Mouse (Mus musculus) hindbrain, postnatal 0 days (tissue): ENCODE results near the gene Smg6. TPM values are rescaled to one million over a fixed set of nuclear protein-coding genes. Genes with fewer than 3 reads are reported as not detected.

Source experiments
- ATAC-seq: fragments of 200-750 bp; cut with Nextera tagmentation; 2 replicates; pipeline ENCODE4 v1.8.0; 2017; ENCODE audit warnings: mild to moderate bottlenecking, moderate TSS enrichment, moderate library complexity
- DNase-seq: peaks from one replicate; pipeline ENCODE4 v3.0.0-alpha.2; 2015; ENCODE audit warnings: low spot score
- H3K27ac ChIP-seq: fragments of 300-500 bp; sonication (generic); 2 replicates; pipeline ENCODE4 v1.5.1; 2014; ENCODE audit warnings: mild to moderate bottlenecking
- H3K27me3 ChIP-seq: fragments of 300-500 bp; sonication (generic); 2 replicates; pipeline ENCODE4 v1.6.1; 2014; ENCODE audit warnings: low read length, mixed read lengths; ENCODE audit not compliant: insufficient read depth
- H3K36me3 ChIP-seq: fragments of 300-500 bp; sonication (generic); 2 replicates; pipeline ENCODE4 v1.6.1; 2014; ENCODE audit warnings: low read length, mixed read lengths; ENCODE audit not compliant: insufficient read depth
- H3K4me1 ChIP-seq: fragments of 300-500 bp; sonication (generic); 2 replicates; pipeline ENCODE4 v1.6.1; 2014; ENCODE audit warnings: antibody characterized with exemption, low read length, mixed read lengths; ENCODE audit not compliant: insufficient read depth
- H3K4me2 ChIP-seq: fragments of 300-500 bp; sonication (generic); 2 replicates; pipeline ENCODE4 v1.6.1; 2014; ENCODE audit warnings: low read depth, mild to moderate bottlenecking, low read length, moderate library complexity, mixed read lengths
- H3K4me3 ChIP-seq: fragments of 300-500 bp; sonication (generic); 2 replicates; pipeline ENCODE4 v1.5.1; 2014; ENCODE audit warnings: low read length
- H3K9ac ChIP-seq: fragments of 300-500 bp; sonication (generic); replicated peaks from 2 replicates; pipeline ENCODE4 v1.6.1; 2014; ENCODE audit warnings: mild to moderate bottlenecking, low read length, moderate library complexity, mixed read lengths
- H3K9me3 ChIP-seq: fragments of 300-500 bp; sonication (generic); 2 replicates; pipeline ENCODE4 v1.6.1; 2016; ENCODE audit warnings: low read length, mixed read lengths
- CTCF ChIP-seq: IDR thresholded peaks from 2 replicates; pipeline ENCODE4 v1.5.1; 2016; ENCODE audit warnings: antibody characterized with exemption, control low read depth, low read depth
- WGBS: fragments of 180-500 bp; shearing (Covaris S2); extraction: QIAGEN DNeasy Blood & Tissue Kit; methylation state at CpG from one replicate; pipeline ENCODE4 v1.1.7; 2014; 5-methylcytosine and 5-hydroxymethylcytosine counted together
- polyA plus RNA-seq: library from polyadenylated mRNA; unstranded; fragments of >200 nt; fragmentation: Nextera tagmentation; extraction: Ambion mirVana; gene quantifications from 2 replicates; pipeline ENCODE4 v1.2.1, GENCODE M21; 2015
- total RNA-seq: library from RNA; depleted of rRNA; stranded (reverse); fragments of >200 nt; gene quantifications from 2 replicates; pipeline ENCODE4 v1.2.3, GENCODE M21; 2014

The Smg6 gene
- total and polyA plus RNA-seq, 2 experiments from 2014 or later = 10.0 to 27.8 TPM

DNA sequence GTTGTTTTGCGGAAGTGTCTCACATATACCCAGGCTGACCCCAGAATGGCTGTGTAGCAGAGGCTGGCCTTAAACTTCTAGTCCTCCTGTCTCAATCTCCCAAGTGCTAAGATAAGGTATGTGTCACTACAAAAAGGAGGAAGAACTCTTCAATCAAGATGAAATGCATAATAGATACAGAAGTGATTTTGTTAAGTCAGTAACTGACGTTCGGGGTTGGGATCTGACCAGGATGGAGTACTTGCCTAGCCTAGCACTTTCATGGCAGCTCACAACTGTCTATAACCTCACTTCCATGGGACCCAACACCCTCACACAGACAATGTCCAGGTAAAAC, 129.2 kb downstream of the Smg6 start:
- H3K4me3 ChIP-seq = no peak overlapping the region
- no peaks in the 10 kb centered on the region for H3K36me3 ChIP-seq
- no peak overlapping the region for H3K27ac ChIP-seq
- H3K9me3 ChIP-seq = no peaks in the 10 kb centered on the region
- H3K9ac ChIP-seq = no peak overlapping the region
- no peaks in the 10 kb centered on the region for H3K4me1 ChIP-seq
- DNase-seq = no peak
- no peak for TF ChIP-seq CTCF
- H3K27me3 ChIP-seq = no peaks in the 10 kb centered on the region
- no peak overlapping the region for H3K4me2 ChIP-seq
- WGBS = 87% methylated on average over 3 of the region's 3 CpGs
- no peak for ATAC-seq

DNA sequence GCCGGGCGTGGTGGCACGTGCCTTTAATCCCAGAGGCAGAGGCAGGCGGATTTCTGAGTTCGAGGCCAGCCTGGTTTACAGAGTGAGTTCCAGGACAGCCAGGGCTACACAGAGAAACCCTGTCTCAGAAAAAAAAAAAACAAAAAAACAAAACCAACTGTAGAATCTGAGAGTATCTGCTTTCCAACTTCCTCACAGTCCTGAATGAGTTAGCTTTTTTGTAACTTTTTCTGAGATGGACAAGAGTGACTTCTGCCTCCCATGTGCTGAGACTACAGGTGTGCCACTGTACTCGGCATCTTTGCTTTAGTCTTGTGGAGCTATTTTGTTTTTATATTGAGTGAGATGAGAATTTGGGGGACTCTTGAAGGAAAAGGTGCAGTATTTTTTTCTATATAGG, 137.0 kb downstream of the Smg6 start:
- no peak for TF ChIP-seq CTCF
- H3K9me3 ChIP-seq = no peaks in the 10 kb centered on the region
- DNase-seq (no peak), ATAC-seq (no peak)
- no peak overlapping the region for H3K4me3 ChIP-seq
- H3K4me1 ChIP-seq = no peaks in the 10 kb centered on the region
- no peak overlapping the region for H3K9ac ChIP-seq
- H3K36me3 ChIP-seq = no peaks in the 10 kb centered on the region
- no peak overlapping the region for H3K4me2 ChIP-seq
- 95% methylated on average over 6 of the region's 6 CpGs for WGBS
- no peak overlapping the region for H3K27ac ChIP-seq
- no peaks in the 10 kb centered on the region for H3K27me3 ChIP-seq

DNA sequence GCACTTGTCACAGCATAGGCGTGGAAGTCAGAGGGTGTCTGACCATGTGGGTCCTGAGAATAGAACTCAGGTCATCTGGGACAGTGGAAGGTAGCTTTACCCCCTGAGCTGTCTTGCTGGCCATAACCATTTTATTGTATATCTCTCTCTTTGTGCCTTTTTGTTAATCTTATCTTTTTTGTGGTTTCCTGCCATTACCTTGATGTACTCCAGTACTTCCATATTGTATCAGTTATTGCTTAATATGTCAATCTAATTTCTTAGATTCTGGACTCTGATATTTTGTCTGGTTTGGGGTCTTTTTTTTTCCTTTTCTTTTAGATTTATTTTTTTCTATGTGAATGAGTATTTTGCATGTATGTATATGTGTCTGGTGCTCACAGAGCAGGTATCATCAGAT, 138.6 kb downstream of the Smg6 start:
- H3K4me2 ChIP-seq = no peak overlapping the region
- no peaks in the 10 kb centered on the region for H3K4me1 ChIP-seq
- no peaks in the 10 kb centered on the region for H3K9me3 ChIP-seq
- no peak for TF ChIP-seq CTCF
- no peak overlapping the region for H3K9ac ChIP-seq
- WGBS = 100% methylated on average over 1 of the region's 1 CpGs
- H3K4me3 ChIP-seq = no peak overlapping the region
- no peak overlapping the region for H3K27ac ChIP-seq
- no peak for ATAC-seq
- DNase-seq = no peak
- no peaks in the 10 kb centered on the region for H3K27me3 ChIP-seq
- H3K36me3 ChIP-seq = no peaks in the 10 kb centered on the region

DNA sequence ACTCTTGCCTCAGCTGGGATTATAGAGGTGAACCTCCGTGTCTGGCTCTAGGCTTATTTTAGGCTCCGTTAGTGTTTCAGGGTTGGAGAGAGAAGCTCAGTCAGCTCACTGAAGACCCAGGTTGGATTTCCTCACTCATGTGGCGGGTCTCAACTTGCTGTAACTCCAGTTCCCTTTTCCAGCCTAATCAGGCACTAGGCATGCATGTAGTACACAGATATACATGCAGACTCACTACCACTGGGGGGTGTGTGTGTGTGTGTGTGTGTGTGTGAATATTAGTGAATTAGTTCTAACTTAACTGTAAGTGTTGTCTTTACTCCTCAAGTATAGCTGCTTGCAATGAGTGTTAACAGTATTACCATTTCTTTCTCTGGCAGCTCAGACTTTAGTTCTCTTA, 145.7 kb downstream of the Smg6 start:
- Histone ChIP-seq H3K4me3 (no peak overlapping the region), H3K4me2 (no peak overlapping the region), H3K9ac (no peak overlapping the region), H3K4me1 (no peaks in the 10 kb centered on the region), H3K27ac (no peak overlapping the region), H3K27me3 (no peaks in the 10 kb centered on the region), H3K36me3 (0 out of 2 replicates have a peak, but pooled peaks cover 3% of the 10 kb centered on the region), H3K9me3 (no peaks in the 10 kb centered on the region)
- DNase-seq (no peak), ATAC-seq (no peak)
- 86% methylated on average over 3 of the region's 3 CpGs for WGBS
- TF ChIP-seq CTCF = no peak

DNA sequence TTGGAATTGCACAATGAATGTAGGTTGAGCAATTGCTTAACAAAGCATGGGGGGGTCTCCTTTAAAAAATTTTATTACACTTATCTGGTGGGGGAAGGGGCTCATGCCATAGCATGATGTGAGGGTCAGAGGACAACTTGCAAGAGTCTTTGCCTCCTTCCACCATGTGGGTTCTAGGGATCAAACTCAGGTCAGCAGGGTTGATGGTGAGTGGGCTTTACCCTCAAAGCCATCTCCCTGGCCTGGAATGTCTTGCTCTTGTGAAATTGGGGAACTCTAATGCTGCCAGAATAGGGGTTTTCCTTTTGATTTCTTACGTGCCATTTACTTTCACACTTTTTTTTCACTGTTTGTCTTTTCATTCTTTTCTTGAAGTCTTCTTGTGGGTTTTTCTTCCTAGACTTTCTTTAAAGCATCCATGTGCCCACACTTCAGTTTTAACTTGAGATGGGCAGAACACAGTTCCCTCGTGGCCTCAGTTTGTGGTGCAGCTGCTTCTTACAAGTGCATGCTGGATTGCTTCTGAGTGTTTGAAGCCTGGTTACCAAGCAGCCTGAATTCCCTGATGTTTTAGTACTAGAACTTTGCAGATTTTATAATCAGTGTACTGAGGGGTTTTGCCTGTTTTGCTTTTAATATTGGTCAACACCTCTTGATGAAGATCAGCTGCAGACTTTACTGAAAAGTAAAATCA, 147.5 kb downstream of the Smg6 start:
- no peaks in the 10 kb centered on the region for H3K27me3 ChIP-seq
- no peaks in the 10 kb centered on the region for H3K9me3 ChIP-seq
- TF ChIP-seq CTCF = no peak
- no peak overlapping the region for H3K4me2 ChIP-seq
- 0 out of 2 replicates have a peak, but pooled peaks cover 1% of the 10 kb centered on the region for H3K4me1 ChIP-seq
- ATAC-seq (no peak), DNase-seq (no peak)
- H3K27ac ChIP-seq = no peak overlapping the region
- 0 out of 2 replicates have a peak, but pooled peaks cover 3% of the 10 kb centered on the region for H3K36me3 ChIP-seq
- no peak overlapping the region for H3K9ac ChIP-seq
- 71% methylated on average over 2 of the region's 2 CpGs for WGBS
- no peak overlapping the region for H3K4me3 ChIP-seq

DNA sequence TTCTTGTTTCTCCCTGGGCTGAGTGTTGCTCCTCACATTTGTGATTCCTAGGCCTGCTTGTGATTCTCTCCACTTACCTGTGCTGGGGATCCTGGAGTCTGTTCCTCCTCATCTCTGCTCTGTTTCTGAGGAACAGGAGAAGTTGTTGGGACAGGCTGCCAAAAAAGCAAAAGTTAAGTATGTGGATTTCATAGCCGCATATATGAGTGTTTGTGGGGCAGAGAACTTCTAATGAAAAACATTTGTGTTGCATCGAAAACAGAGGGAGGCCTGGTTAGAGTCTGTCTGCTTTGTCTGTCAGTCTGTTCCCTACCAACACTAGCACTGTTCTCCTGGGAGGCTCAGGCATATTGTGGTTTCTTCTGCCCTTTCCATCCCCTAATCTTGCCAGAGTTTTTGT, 148.1 kb downstream of the Smg6 start:
- Histone ChIP-seq H3K27me3 (no peaks in the 10 kb centered on the region), H3K4me3 (no peak overlapping the region), H3K27ac (no peak overlapping the region), H3K9me3 (no peaks in the 10 kb centered on the region), H3K36me3 (0 out of 2 replicates have a peak, but pooled peaks cover 3% of the 10 kb centered on the region), H3K9ac (no peak overlapping the region), H3K4me2 (no peak overlapping the region), H3K4me1 (0 out of 2 replicates have a peak, but pooled peaks cover 4% of the 10 kb centered on the region)
- WGBS = 86% methylated on average over 2 of the region's 2 CpGs
- no peak for TF ChIP-seq CTCF
- DNase-seq (no peak), ATAC-seq (no peak)

DNA sequence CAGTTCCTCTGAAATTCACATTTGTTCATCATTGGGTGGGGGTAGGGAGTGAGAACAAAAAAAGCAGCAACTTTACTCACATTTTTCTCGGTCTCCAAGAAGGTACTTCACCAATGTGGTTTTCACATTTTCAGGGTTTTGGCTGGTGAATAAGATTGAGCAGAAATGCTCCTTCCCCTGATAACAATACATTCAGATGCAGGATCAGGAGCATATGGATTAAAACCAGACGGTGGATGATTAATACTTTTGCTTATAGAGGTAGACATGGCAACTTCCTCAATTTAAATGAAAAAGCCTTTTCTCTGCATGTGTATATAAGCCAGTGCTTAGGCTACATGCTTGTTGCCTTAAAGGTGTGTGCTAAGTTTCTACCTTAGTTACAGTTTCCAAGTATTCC, 148.9 kb downstream of the Smg6 start:
- H3K4me3 ChIP-seq = no peak overlapping the region
- H3K27ac ChIP-seq = no peak overlapping the region
- no peak for TF ChIP-seq CTCF
- no peaks in the 10 kb centered on the region for H3K27me3 ChIP-seq
- 0 out of 2 replicates have a peak, but pooled peaks cover 4% of the 10 kb centered on the region for H3K4me1 ChIP-seq
- no peak overlapping the region for H3K9ac ChIP-seq
- no peaks in the 10 kb centered on the region for H3K9me3 ChIP-seq
- 0 out of 2 replicates have a peak, but pooled peaks cover 3% of the 10 kb centered on the region for H3K36me3 ChIP-seq
- H3K4me2 ChIP-seq = no peak overlapping the region
- ATAC-seq (no peak), DNase-seq (no peak)
- 70% methylated on average over 2 of the region's 2 CpGs for WGBS
